In the genomic region with DNA sequence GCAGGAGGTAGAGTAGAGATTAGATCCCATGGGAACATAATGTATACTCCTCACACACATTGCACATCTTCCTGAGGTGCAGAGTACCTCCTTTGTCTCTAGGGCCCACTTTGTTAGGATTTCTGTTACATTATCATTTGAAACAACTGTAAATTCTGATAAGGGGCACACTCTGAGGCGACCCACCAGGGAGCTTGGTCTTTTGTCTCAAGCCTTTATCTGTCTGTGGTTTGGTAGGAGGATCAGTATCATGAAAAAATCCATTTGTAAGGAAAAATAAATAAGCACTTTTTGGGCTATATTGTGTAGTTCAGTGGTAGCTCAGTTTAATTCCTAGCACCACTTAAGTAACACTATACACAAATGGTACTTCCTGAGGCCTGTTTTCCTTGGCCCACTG, we compare ENCODE assay signal across 26 mouse cellular contexts. TPM values are rescaled to one million over a fixed set of nuclear protein-coding genes. Genes with fewer than 3 reads are reported as not detected.
DNase-seq lines count a peak whose midpoint lies in the region; ATAC-seq and TF ChIP-seq lines count a peak whose summit lies in the region.
"Had no signal": no experiment of that assay in that cellular context is flagged by ENCODE, and none has a peak within 500 bp of the region (broad histone marks: within the 10 kb centered on the region; RNA-seq: fewer than 3 reads in every experiment).

No protein-coding gene starts in this region.

- intact Hi-C loops in gastrocnemius, postnatal 14 days (cut with DNase I; ENCODE audit: low total_unique reads) = no loop called here

- no peak for DNase-seq in liver, embryonic 11.5 days (ENCODE audit: low spot score)
- DNase-seq in liver, postnatal 0 days = no peak
- no peak for DNase-seq in stomach, postnatal 0 days (ENCODE audit: low spot score)
- DNase-seq in gastrocnemius, postnatal 14 days = no peak
- DNase-seq: adrenal gland, adult 8-10 months; adrenal gland, postnatal 25 days; cerebellum, adult 11-12 months; cerebellum, adult 8-10 months; cerebellum, postnatal 14 days; forebrain, postnatal 0 days; gastrocnemius, adult 2 months; gastrocnemius, postnatal 25 days; heart, adult 18-20 months; heart, postnatal 10 days; heart, postnatal 36 days had no signal

- H3K4me2 ChIP-seq in liver, embryonic 11.5 days = no peak overlapping the region
- no peak overlapping the region for H3K4me2 ChIP-seq in liver, postnatal 0 days (ENCODE audit: low read depth, low read length)
- H3K4me2 ChIP-seq in stomach, embryonic 15.5 days = no peak overlapping the region
- H3K4me2 ChIP-seq in stomach, postnatal 0 days (replicated peaks; ENCODE audit: low read depth) = no peak overlapping the region
- H3K4me2 ChIP-seq in liver, embryonic 15.5 days = no peak overlapping the region
- H3K4me2 ChIP-seq: heart, embryonic 12.5 days; heart, embryonic 15.5 days; hindbrain, embryonic 14.5 days had no signal

- no peak for TF ChIP-seq EP300 in liver, postnatal 0 days (IDR thresholded peaks at IDR 0.05; ENCODE audit: low read depth)
- TF ChIP-seq EP300 in stomach, postnatal 0 days (optimal IDR thresholded peaks at IDR 0.05) = no peak

- H3K36me3 ChIP-seq in liver, embryonic 11.5 days (ENCODE audit: control insufficient read depth, insufficient read depth, low read length) = peaks cover 4% of the 10 kb centered on the region; the same call in 1 of the 2 replicates
- H3K36me3 ChIP-seq in liver, postnatal 0 days (replicated peaks; ENCODE audit: insufficient read depth, low read length) = peaks cover 14% of the 10 kb centered on the region; the same call in 1 of the 2 replicates
- H3K36me3 ChIP-seq in stomach, embryonic 15.5 days = peaks cover 8% of the 10 kb centered on the region; the same call in 1 of the 2 replicates
- no peaks in the 10 kb centered on the region; the same call in 1 of the 2 replicates for H3K36me3 ChIP-seq in stomach, postnatal 0 days (ENCODE audit: control insufficient read depth, insufficient read depth, low read length)
- H3K36me3 ChIP-seq in liver, embryonic 15.5 days (replicated peaks) = peaks cover 16% of the 10 kb centered on the region

- 38% methylated on average over 1 of the region's 1 CpGs for WGBS in liver, embryonic 11.5 days
- 48% methylated on average over 1 of the region's 1 CpGs for WGBS in liver, postnatal 0 days (ENCODE audit: insufficient replicate concordance)
- WGBS in stomach, embryonic 15.5 days = 63% methylated on average over 1 of the region's 1 CpGs
- WGBS in stomach, postnatal 0 days = 55% methylated on average over 1 of the region's 1 CpGs
- 20% methylated on average over 1 of the region's 1 CpGs for WGBS in liver, embryonic 15.5 days (ENCODE audit: insufficient replicate concordance)

- no peak overlapping the region for H3K27ac ChIP-seq in liver, embryonic 11.5 days (ENCODE audit: low read depth, low read length)
- no peak overlapping the region for H3K27ac ChIP-seq in liver, postnatal 0 days (ENCODE audit: low read depth)
- no peak overlapping the region for H3K27ac ChIP-seq in stomach, embryonic 15.5 days
- no peak overlapping the region for H3K27ac ChIP-seq in stomach, postnatal 0 days (replicated peaks)
- no peak overlapping the region for H3K27ac ChIP-seq in liver, embryonic 15.5 days (replicated peaks)
- H3K27ac ChIP-seq: gastrocnemius, adult 2 months; heart, embryonic 15.5 days; hindbrain, embryonic 10.5 days; hindbrain, embryonic 14.5 days had no signal

- no peak overlapping the region for H3K4me3 ChIP-seq in liver, embryonic 11.5 days (ENCODE audit: low read depth, low read length)
- H3K4me3 ChIP-seq in liver, postnatal 0 days (ENCODE audit: low read depth, low read length) = no peak overlapping the region
- no peak overlapping the region for H3K4me3 ChIP-seq in stomach, embryonic 15.5 days (replicated peaks)
- no peak overlapping the region for H3K4me3 ChIP-seq in stomach, postnatal 0 days (ENCODE audit: low read depth, low read length)
- no peak overlapping the region for H3K4me3 ChIP-seq in liver, embryonic 15.5 days (replicated peaks)
- H3K4me3 ChIP-seq: gastrocnemius, adult 2 months; heart, embryonic 12.5 days; heart, embryonic 15.5 days; hindbrain, embryonic 10.5 days had no signal

- peaks cover 5% of the 10 kb centered on the region; the same call in 1 of the 2 replicates for H3K4me1 ChIP-seq in liver, embryonic 11.5 days (replicated peaks; ENCODE audit: control insufficient read depth, insufficient read depth, low read length)
- H3K4me1 ChIP-seq in liver, postnatal 0 days (ENCODE audit: insufficient read depth) = no peaks in the 10 kb centered on the region
- H3K4me1 ChIP-seq in stomach, embryonic 15.5 days = no peaks in the 10 kb centered on the region
- H3K4me1 ChIP-seq in stomach, postnatal 0 days (replicated peaks; ENCODE audit: control insufficient read depth, insufficient read depth) = no peaks in the 10 kb centered on the region
- H3K4me1 ChIP-seq in liver, embryonic 15.5 days (replicated peaks) = 0 out of 2 replicates have a peak, but pooled peaks cover 8% of the 10 kb centered on the region
- H3K4me1 ChIP-seq: heart, embryonic 12.5 days; heart, embryonic 15.5 days; hindbrain, embryonic 10.5 days had no signal

- no peak overlapping the region for H3K9ac ChIP-seq in liver, embryonic 11.5 days (ENCODE audit: low read depth, low read length)
- H3K9ac ChIP-seq in liver, postnatal 0 days (replicated peaks) = no peak overlapping the region
- H3K9ac ChIP-seq in stomach, embryonic 15.5 days = no peak overlapping the region
- no peak overlapping the region for H3K9ac ChIP-seq in stomach, postnatal 0 days (ENCODE audit: low read length)
- H3K9ac ChIP-seq in liver, embryonic 15.5 days = no peak overlapping the region
- H3K9ac ChIP-seq: forebrain, postnatal 0 days; heart, embryonic 12.5 days; heart, embryonic 15.5 days; hindbrain, embryonic 14.5 days had no signal

- no peaks in the 10 kb centered on the region for H3K9me3 ChIP-seq in liver, embryonic 11.5 days (ENCODE audit: control insufficient read depth, low read length)
- H3K9me3 ChIP-seq in liver, postnatal 0 days (ENCODE audit: low read length) = no peaks in the 10 kb centered on the region
- H3K9me3 ChIP-seq in stomach, embryonic 15.5 days = no peaks in the 10 kb centered on the region
- H3K9me3 ChIP-seq in stomach, postnatal 0 days (ENCODE audit: control insufficient read depth, low read length) = no peaks in the 10 kb centered on the region
- H3K9me3 ChIP-seq in liver, embryonic 15.5 days (replicated peaks) = no peaks in the 10 kb centered on the region
- H3K9me3 ChIP-seq: heart, embryonic 12.5 days; heart, embryonic 15.5 days; hindbrain, embryonic 10.5 days had no signal

- no peaks in the 10 kb centered on the region for H3K27me3 ChIP-seq in liver, embryonic 11.5 days (replicated peaks; ENCODE audit: control insufficient read depth, insufficient read depth, low read length)
- no peaks in the 10 kb centered on the region for H3K27me3 ChIP-seq in liver, postnatal 0 days (ENCODE audit: insufficient read depth, low read length)
- no peaks in the 10 kb centered on the region for H3K27me3 ChIP-seq in stomach, embryonic 15.5 days (replicated peaks)
- H3K27me3 ChIP-seq in stomach, postnatal 0 days (ENCODE audit: control insufficient read depth, insufficient read depth, low read length) = no peaks in the 10 kb centered on the region
- no peaks in the 10 kb centered on the region for H3K27me3 ChIP-seq in liver, embryonic 15.5 days
- H3K27me3 ChIP-seq: CH12.LX; heart, embryonic 12.5 days; heart, embryonic 15.5 days had no signal

- TF ChIP-seq CTCF in liver, postnatal 0 days (IDR thresholded peaks at IDR 0.05; ENCODE audit: low read depth) = no peak
- TF ChIP-seq CTCF in stomach, postnatal 0 days (IDR thresholded peaks at IDR 0.05; ENCODE audit: low read depth) = no peak

- ATAC-seq in liver, embryonic 11.5 days (replicated peaks; ENCODE audit: low FRiP score) = peak; percentile 45; the same call in 1 of the 2 replicates
- ATAC-seq in liver, postnatal 0 days = no peak
- ATAC-seq in stomach, embryonic 15.5 days (ENCODE audit: insufficient read depth, low FRiP score, low read depth) = 0 out of 2 replicates have a peak, but pooled peaks have one; percentile 18
- ATAC-seq in stomach, postnatal 0 days (ENCODE audit: low FRiP score, low TSS enrichment) = no peak
- peak; percentile 61 for ATAC-seq in liver, embryonic 15.5 days (ENCODE audit: insufficient read depth)
- peak; percentile 56 for ATAC-seq in megakaryocyte-erythroid progenitor cell, adult 5-6 weeks (replicated peaks; ENCODE audit: low FRiP score, low TSS enrichment, poor library complexity, severe bottlenecking)
- no peak for ATAC-seq in erythroblast, adult 5-6 weeks (replicated peaks; ENCODE audit: low FRiP score, poor library complexity, severe bottlenecking)
- ATAC-seq: activated CD4-positive, CD25-positive, alpha-beta regulatory T cell, adult 4 months; forebrain, embryonic 14.5 days; forebrain, postnatal 0 days had no signal

RNA-seq across cellular contexts. Expression of a gene that starts 51.1 kb away (rescaled TPM):
- 27.1 and 29.5 TPM in 2 replicates for polyA plus RNA-seq in liver, embryonic 11.5 days (2014; fragmentation: Nextera tagmentation; extraction: Ambion mirVana)
- polyA plus RNA-seq in liver, postnatal 0 days (2015; fragmentation: Nextera tagmentation; extraction: Ambion mirVana) = 4.4 and 5.2 TPM in 2 replicates
- 28.4 and 29.6 TPM in 2 replicates for polyA plus RNA-seq in stomach, embryonic 15.5 days (2015; fragmentation: Nextera tagmentation; extraction: Ambion mirVana)
- polyA plus RNA-seq in stomach, postnatal 0 days (2015; fragmentation: Nextera tagmentation; extraction: Ambion mirVana) = 8.3 and 9.1 TPM in 2 replicates
- polyA plus RNA-seq in liver, embryonic 15.5 days (2015; fragmentation: Nextera tagmentation; extraction: Ambion mirVana) = 9.2 and 9.4 TPM in 2 replicates
- 57.2 and 57.4 TPM in 2 replicates for total RNA-seq in megakaryocyte-erythroid progenitor cell, adult 5-6 weeks (2014; fragmentation: Nextera tagmentation)
- 30.0 and 36.7 TPM in 2 replicates for total RNA-seq in megakaryocyte-erythroid progenitor cell, adult 5-6 weeks (2017)
- total RNA-seq in erythroblast, adult 5-6 weeks (2015; ENCODE audit: low replicate concordance) = 9.4 and 23.4 TPM in 2 replicates
- 13.0 and 26.2 TPM in 2 replicates for total RNA-seq in erythroblast, adult 5-6 weeks (2017; ENCODE audit: low replicate concordance)
- 10 to 100 TPM; 16.6 to 19.2 TPM for total RNA-seq in gastrocnemius, postnatal 14 days (2021)

RNA-seq across cellular contexts. Expression of a gene that starts 58.7 kb away (rescaled TPM):
- polyA plus RNA-seq in liver, embryonic 11.5 days (2014; fragmentation: Nextera tagmentation; extraction: Ambion mirVana) = 41.8 and 50.2 TPM in 2 replicates
- 21.4 and 24.7 TPM in 2 replicates for polyA plus RNA-seq in liver, postnatal 0 days (2015; fragmentation: Nextera tagmentation; extraction: Ambion mirVana)
- 38.2 and 41.5 TPM in 2 replicates for polyA plus RNA-seq in stomach, embryonic 15.5 days (2015; fragmentation: Nextera tagmentation; extraction: Ambion mirVana)
- 32.1 and 34.2 TPM in 2 replicates for polyA plus RNA-seq in stomach, postnatal 0 days (2015; fragmentation: Nextera tagmentation; extraction: Ambion mirVana)
- 15.0 and 18.8 TPM in 2 replicates for polyA plus RNA-seq in liver, embryonic 15.5 days (2015; fragmentation: Nextera tagmentation; extraction: Ambion mirVana)
- total RNA-seq in megakaryocyte-erythroid progenitor cell, adult 5-6 weeks (2014; fragmentation: Nextera tagmentation) = 63.6 and 87.5 TPM in 2 replicates
- 108 and 134 TPM in 2 replicates for total RNA-seq in megakaryocyte-erythroid progenitor cell, adult 5-6 weeks (2017)
- 45.3 and 81.3 TPM in 2 replicates for total RNA-seq in erythroblast, adult 5-6 weeks (2015; ENCODE audit: low replicate concordance)
- 118 and 140 TPM in 2 replicates for total RNA-seq in erythroblast, adult 5-6 weeks (2017; ENCODE audit: low replicate concordance)
- 10 to 100 TPM; 28.3 to 30.0 TPM for total RNA-seq in gastrocnemius, postnatal 14 days (2021)

Comparison
In these comparisons a context has a peak if more than half of its experiments do, and no peak if none do; other contexts are left out.
1. ATAC-seq: peak in liver, embryonic 11.5 days (single experiment), stomach, embryonic 15.5 days (single experiment), liver, embryonic 15.5 days (single experiment) and megakaryocyte-erythroid progenitor cell, adult 5-6 weeks (single experiment); none in liver, postnatal 0 days (single experiment), stomach, postnatal 0 days (single experiment) and erythroblast, adult 5-6 weeks (single experiment).